Comparison of ENCODE assay signal across 13 mouse cellular contexts in genomic region chr10:28130422-28130821, GRCm38 (mm10). TPM values are rescaled to one million over a fixed set of nuclear protein-coding genes. Genes with fewer than 3 reads are reported as not detected.
"Had no signal": no experiment of that assay in that cellular context is flagged by ENCODE, and none has a peak within 500 bp of the region (broad histone marks: within the 10 kb centered on the region; RNA-seq: fewer than 3 reads in every experiment).

No protein-coding gene starts in this region.

- H3K27ac ChIP-seq: liver, embryonic 13.5 days; macrophage; midbrain, embryonic 13.5 days; stomach, embryonic 15.5 days had no signal

- DNase-seq: kidney, adult 18-20 months; kidney, adult 9 months; kidney, postnatal 14 days; kidney, postnatal 4 days; liver, embryonic 13.5 days; lung, adult 2 months; right cerebral cortex, postnatal 25 days; spleen, adult 18-20 months; thymus, postnatal 25 days had no signal

- H3K4me3 ChIP-seq: liver, embryonic 13.5 days; midbrain, embryonic 13.5 days; stomach, embryonic 15.5 days had no signal

- H3K4me1 ChIP-seq: liver, embryonic 13.5 days; midbrain, embryonic 13.5 days had no signal

RNA-seq across cellular contexts. Expression of gene Ptprk, which starts 55.8 kb away (rescaled TPM):
- total RNA-seq: megakaryocyte, adult 5-6 weeks had no signal
- polyA plus RNA-seq: macrophage had no signal
